22 mouse cellular contexts compared by ENCODE assay signal in the genomic region with DNA sequence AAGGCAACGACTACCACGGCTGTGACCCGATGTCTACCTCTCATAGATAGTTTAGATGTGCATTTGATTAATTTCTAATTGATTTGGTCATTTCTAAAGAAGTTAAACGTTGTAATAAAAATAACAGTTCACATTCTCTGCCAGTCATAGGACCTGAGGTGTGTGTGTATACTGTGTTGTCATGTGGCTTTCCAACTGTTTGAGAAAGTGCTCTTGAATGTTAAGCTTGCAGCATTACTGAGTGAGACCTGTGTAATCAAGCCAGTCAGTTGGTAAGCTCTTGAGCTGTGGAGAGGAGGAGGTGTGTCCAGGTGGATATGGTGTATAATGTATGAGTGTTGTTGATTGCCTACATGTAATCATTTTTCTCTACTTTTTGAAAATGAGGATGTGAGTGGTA.
"Had no signal": no experiment of that assay in that cellular context is flagged by ENCODE, and none has a peak within 500 bp of the region (broad histone marks: within the 10 kb centered on the region; RNA-seq: fewer than 3 reads in every experiment).

No protein-coding gene starts in this region.

- H3K27me3 ChIP-seq: heart, embryonic 12.5 days; hindbrain, embryonic 12.5 days; intestine, embryonic 15.5 days; limb, embryonic 13.5 days had no signal

- H3K4me2 ChIP-seq: heart, embryonic 12.5 days; hindbrain, embryonic 12.5 days; hindbrain, embryonic 14.5 days; intestine, embryonic 15.5 days; limb, embryonic 13.5 days had no signal

- H3K9me3 ChIP-seq: heart, embryonic 10.5 days; heart, embryonic 12.5 days; hindbrain, embryonic 10.5 days; hindbrain, embryonic 12.5 days; intestine, embryonic 15.5 days; limb, embryonic 13.5 days had no signal

- H3K4me3 ChIP-seq: heart, embryonic 10.5 days; heart, embryonic 12.5 days; hindbrain, embryonic 10.5 days; hindbrain, embryonic 12.5 days; intestine, embryonic 15.5 days; limb, embryonic 13.5 days had no signal

- DNase-seq: forebrain, postnatal 0 days; gastrocnemius, postnatal 14 days; gastrocnemius, postnatal 36 days; heart, adult 18-20 months; heart, postnatal 10 days; heart, postnatal 4 days; kidney, adult 18-20 months; kidney, adult 8-10 months; kidney, postnatal 25 days; layer of hippocampus, adult 9-11 months; layer of hippocampus, postnatal 36 days; left cerebral cortex, postnatal 4 days had no signal

- H3K4me1 ChIP-seq: intestine, embryonic 15.5 days had no signal

- ATAC-seq: forebrain, postnatal 0 days; hindbrain, embryonic 16.5 days; inflammation-experienced regulatory T-cells, adult 6 months; intestine, embryonic 15.5 days; intestine, postnatal 0 days had no signal

- H3K27ac ChIP-seq: heart, embryonic 10.5 days; hindbrain, embryonic 10.5 days; hindbrain, embryonic 12.5 days; hindbrain, embryonic 14.5 days; intestine, embryonic 15.5 days; limb, embryonic 13.5 days had no signal

- H3K9ac ChIP-seq: forebrain, postnatal 0 days; heart, embryonic 12.5 days; hindbrain, embryonic 12.5 days; hindbrain, embryonic 14.5 days; intestine, embryonic 15.5 days; limb, embryonic 13.5 days had no signal
